Mouse (Mus musculus): Measurements from ENCODE around the gene Esrrg. TPM values are rescaled to one million over a fixed set of nuclear protein-coding genes. Genes with fewer than 3 reads are reported as not detected.
A peak's percentile ranks its signal among the peaks of the same experiment; 100 is the strongest.

Esrrg gene
- total and polyA plus RNA-seq, 2 experiments from 2014 or later, result 28.0 to 41.6 TPM

- ATAC-seq, result no peak
- no peak overlapping the region for H3K4me3 ChIP-seq (ENCODE audit: low read length)
- WGBS, result 66% methylated on average over 2 of the region's 2 CpGs
- no peaks in the 10 kb centered on the region for H3K9me3 ChIP-seq (ENCODE audit: low read length)
- no peaks in the 10 kb centered on the region for H3K4me1 ChIP-seq (ENCODE audit: insufficient read depth, low read length)
- no peak for DNase-seq (ENCODE audit: low spot score)
- no peak for TF ChIP-seq CTCF (IDR thresholded peaks at IDR 0.05; ENCODE audit: low read depth)
- H3K9ac ChIP-seq (replicated peaks; ENCODE audit: low read length), result no peak overlapping the region
- H3K27ac ChIP-seq, result no peak overlapping the region
- H3K27me3 ChIP-seq (ENCODE audit: insufficient read depth, low read length), result no peaks in the 10 kb centered on the region
- H3K36me3 ChIP-seq (ENCODE audit: insufficient read depth, low read length), result no peaks in the 10 kb centered on the region
- no peak overlapping the region for H3K4me2 ChIP-seq (ENCODE audit: low read depth, low read length)
These were observed 92.4 kb downstream of the Esrrg start for GRCm38 (mm10) chr1:187700963-187701362.

- Histone ChIP-seq H3K4me2 (ENCODE audit: low read depth, low read length) (no peak overlapping the region), H3K27ac (no peak overlapping the region), H3K36me3 (ENCODE audit: insufficient read depth, low read length) (no peaks in the 10 kb centered on the region), H3K9me3 (ENCODE audit: low read length) (no peaks in the 10 kb centered on the region), H3K4me1 (ENCODE audit: insufficient read depth, low read length) (no peaks in the 10 kb centered on the region), H3K27me3 (ENCODE audit: insufficient read depth, low read length) (no peaks in the 10 kb centered on the region), H3K9ac (replicated peaks; ENCODE audit: low read length) (no peak overlapping the region), H3K4me3 (ENCODE audit: low read length) (no peak overlapping the region)
- no peak for DNase-seq (ENCODE audit: low spot score)
- TF ChIP-seq CTCF (IDR thresholded peaks at IDR 0.05; ENCODE audit: low read depth), result no peak
- no peak for ATAC-seq
- 84% methylated on average over 4 of the region's 4 CpGs for WGBS
These were observed 96.3 kb downstream of the Esrrg start for GRCm38 (mm10) chr1:187704921-187705320.

GRCm38 (mm10) chr1:187705348-187705747, 96.8 kb downstream of the Esrrg start:
- H3K9me3 ChIP-seq (ENCODE audit: low read length), result no peaks in the 10 kb centered on the region
- WGBS, result 85% methylated on average over 5 of the region's 5 CpGs
- DNase-seq (ENCODE audit: low spot score) (no peak), ATAC-seq (no peak)
- H3K4me3 ChIP-seq (ENCODE audit: low read length), result no peak overlapping the region
- no peaks in the 10 kb centered on the region for H3K27me3 ChIP-seq (ENCODE audit: insufficient read depth, low read length)
- H3K4me2 ChIP-seq (ENCODE audit: low read depth, low read length), result no peak overlapping the region
- H3K4me1 ChIP-seq (ENCODE audit: insufficient read depth, low read length), result no peaks in the 10 kb centered on the region
- TF ChIP-seq CTCF (IDR thresholded peaks at IDR 0.05; ENCODE audit: low read depth), result no peak
- no peaks in the 10 kb centered on the region for H3K36me3 ChIP-seq (ENCODE audit: insufficient read depth, low read length)
- no peak overlapping the region for H3K27ac ChIP-seq
- H3K9ac ChIP-seq (replicated peaks; ENCODE audit: low read length), result no peak overlapping the region

- Histone ChIP-seq H3K4me1 (ENCODE audit: insufficient read depth, low read length) (no peaks in the 10 kb centered on the region; the same call in 1 of the 2 replicates), H3K36me3 (ENCODE audit: insufficient read depth, low read length) (no peaks in the 10 kb centered on the region), H3K4me2 (ENCODE audit: low read depth, low read length) (no peak overlapping the region), H3K27ac (no peak overlapping the region), H3K4me3 (ENCODE audit: low read length) (no peak overlapping the region), H3K9ac (replicated peaks; ENCODE audit: low read length) (no peak overlapping the region), H3K27me3 (ENCODE audit: insufficient read depth, low read length) (no peaks in the 10 kb centered on the region), H3K9me3 (ENCODE audit: low read length) (no peaks in the 10 kb centered on the region)
- 49% methylated on average over 6 of the region's 6 CpGs for WGBS
- TF ChIP-seq CTCF (IDR thresholded peaks at IDR 0.05; ENCODE audit: low read depth), result no peak
- ATAC-seq (no peak), DNase-seq (ENCODE audit: low spot score) (no peak)
These were observed 97.5 kb downstream of the Esrrg start for GRCm38 (mm10) chr1:187706046-187706445.

- no peak for TF ChIP-seq CTCF (IDR thresholded peaks at IDR 0.05; ENCODE audit: low read depth)
- H3K36me3 ChIP-seq (ENCODE audit: insufficient read depth, low read length), result no peaks in the 10 kb centered on the region
- ATAC-seq (no peak), DNase-seq (ENCODE audit: low spot score) (no peak)
- no peaks in the 10 kb centered on the region for H3K27me3 ChIP-seq (ENCODE audit: insufficient read depth, low read length)
- H3K4me1 ChIP-seq (ENCODE audit: insufficient read depth, low read length), result no peaks in the 10 kb centered on the region; the same call in 1 of the 2 replicates
- no peak overlapping the region for H3K4me2 ChIP-seq (ENCODE audit: low read depth, low read length)
- H3K9me3 ChIP-seq (ENCODE audit: low read length), result no peaks in the 10 kb centered on the region
- no peak overlapping the region for H3K4me3 ChIP-seq (ENCODE audit: low read length)
- H3K27ac ChIP-seq, result no peak overlapping the region
- H3K9ac ChIP-seq (replicated peaks; ENCODE audit: low read length), result no peak overlapping the region
These were observed 98.6 kb downstream of the Esrrg start for GRCm38 (mm10) chr1:187707176-187707575.

DNA sequence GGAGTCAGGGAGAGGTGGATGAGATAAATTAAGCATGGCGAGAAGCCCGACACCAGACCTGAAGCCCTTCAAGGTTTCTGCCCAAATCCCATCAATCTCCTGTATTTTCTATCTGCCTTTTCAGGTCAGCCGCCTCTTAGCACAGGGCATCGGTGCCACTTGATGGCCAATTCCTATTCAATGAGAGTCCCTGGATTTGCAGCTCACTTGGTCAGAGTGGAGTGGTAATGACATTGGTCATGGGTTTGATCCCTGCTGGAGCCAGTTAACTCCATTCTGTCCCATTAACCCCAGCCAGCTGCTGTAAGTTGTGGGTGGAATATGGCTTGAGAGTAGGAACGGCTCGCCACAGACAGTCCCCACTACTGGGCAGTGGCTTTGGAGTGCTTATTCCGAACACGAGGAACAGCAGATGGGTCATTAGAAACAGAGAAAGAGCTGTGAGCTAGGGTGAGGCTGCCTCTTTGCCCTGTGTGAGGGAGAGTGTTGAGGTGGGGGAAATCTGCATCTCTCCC, 101.9 kb downstream of the Esrrg start:
- no peak overlapping the region for H3K4me2 ChIP-seq (ENCODE audit: low read depth, low read length)
- H3K9me3 ChIP-seq (ENCODE audit: low read length), result no peaks in the 10 kb centered on the region
- H3K9ac ChIP-seq (replicated peaks; ENCODE audit: low read length), result no peak overlapping the region
- ATAC-seq, result no peak
- no peaks in the 10 kb centered on the region for H3K36me3 ChIP-seq (ENCODE audit: insufficient read depth, low read length)
- 55% methylated on average over 8 of the region's 8 CpGs for WGBS
- H3K27ac ChIP-seq, result no peak overlapping the region
- no peaks in the 10 kb centered on the region; the same call in 1 of the 2 replicates for H3K4me1 ChIP-seq (ENCODE audit: insufficient read depth, low read length)
- no peak overlapping the region for H3K4me3 ChIP-seq (ENCODE audit: low read length)
- TF ChIP-seq CTCF (IDR thresholded peaks at IDR 0.05; ENCODE audit: low read depth), result no peak
- DNase-seq (ENCODE audit: low spot score), result peak; percentile 20
- no peaks in the 10 kb centered on the region for H3K27me3 ChIP-seq (ENCODE audit: insufficient read depth, low read length)

GRCm38 (mm10) chr1:187721035-187721434, 112.4 kb downstream of the Esrrg start:
- no peaks in the 10 kb centered on the region for H3K36me3 ChIP-seq (ENCODE audit: insufficient read depth, low read length)
- no peaks in the 10 kb centered on the region for H3K27me3 ChIP-seq (ENCODE audit: insufficient read depth, low read length)
- H3K27ac ChIP-seq, result no peak overlapping the region
- ATAC-seq (no peak), DNase-seq (ENCODE audit: low spot score) (no peak)
- no peaks in the 10 kb centered on the region for H3K9me3 ChIP-seq (ENCODE audit: low read length)
- H3K9ac ChIP-seq (replicated peaks; ENCODE audit: low read length), result no peak overlapping the region
- H3K4me3 ChIP-seq (ENCODE audit: low read length), result no peak overlapping the region
- no peaks in the 10 kb centered on the region for H3K4me1 ChIP-seq (ENCODE audit: insufficient read depth, low read length)
- TF ChIP-seq CTCF (IDR thresholded peaks at IDR 0.05; ENCODE audit: low read depth), result no peak
- 46% methylated on average over 3 of the region's 3 CpGs for WGBS
- no peak overlapping the region for H3K4me2 ChIP-seq (ENCODE audit: low read depth, low read length)
